Mouse (Mus musculus): Measurements from ENCODE around the gene Rogdi. TPM values are rescaled to one million over a fixed set of nuclear protein-coding genes. Genes with fewer than 3 reads are reported as not detected.

Rogdi gene
- total RNA-seq, 4 experiments from 2014 or later, result 282 to 333 (median 307) TPM

DNA sequence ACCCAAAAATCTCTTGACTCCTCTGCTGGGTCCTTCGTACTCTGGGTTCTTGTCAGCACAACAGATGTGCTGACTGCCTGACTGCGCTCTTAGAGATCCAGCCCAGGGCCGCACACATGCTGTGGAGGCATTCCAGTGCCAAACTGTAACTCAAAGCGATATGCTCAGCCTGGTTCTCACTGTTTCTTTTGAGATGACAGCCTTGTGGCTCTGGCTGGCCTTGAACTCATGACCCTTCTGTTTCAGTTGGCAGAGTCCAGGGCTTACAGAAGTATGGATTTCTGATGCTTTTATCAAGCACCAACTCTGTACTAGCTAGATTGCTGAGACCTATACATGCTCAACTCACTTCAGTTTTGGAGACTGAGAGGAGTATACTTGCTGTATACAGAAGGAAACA lies 20.1 kb downstream of the Rogdi start:
- no peak for DNase-seq (ENCODE audit: low spot score in 2 of 2)

DNA sequence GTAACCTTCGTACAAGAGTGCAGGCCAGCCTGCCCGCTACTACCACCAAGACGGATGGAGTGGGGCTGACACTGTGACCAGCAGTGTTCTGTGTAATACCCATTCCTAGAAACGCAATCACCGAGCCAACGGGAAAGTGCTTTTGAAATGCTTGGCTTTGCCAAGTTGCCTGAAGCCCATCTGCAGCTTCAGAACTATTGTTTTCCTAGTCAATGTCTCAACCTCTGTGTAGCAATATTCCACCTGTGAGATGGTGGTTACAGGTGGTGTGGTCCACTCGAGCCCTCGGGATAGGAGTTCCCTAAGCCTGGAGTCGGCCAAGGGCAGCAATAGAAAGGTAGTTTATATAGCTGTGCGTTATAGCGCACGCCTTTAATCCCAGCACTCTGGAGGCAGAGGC lies 28.6 kb downstream of the Rogdi start:
- no peak for DNase-seq (ENCODE audit: low spot score in 2 of 2)

DNA sequence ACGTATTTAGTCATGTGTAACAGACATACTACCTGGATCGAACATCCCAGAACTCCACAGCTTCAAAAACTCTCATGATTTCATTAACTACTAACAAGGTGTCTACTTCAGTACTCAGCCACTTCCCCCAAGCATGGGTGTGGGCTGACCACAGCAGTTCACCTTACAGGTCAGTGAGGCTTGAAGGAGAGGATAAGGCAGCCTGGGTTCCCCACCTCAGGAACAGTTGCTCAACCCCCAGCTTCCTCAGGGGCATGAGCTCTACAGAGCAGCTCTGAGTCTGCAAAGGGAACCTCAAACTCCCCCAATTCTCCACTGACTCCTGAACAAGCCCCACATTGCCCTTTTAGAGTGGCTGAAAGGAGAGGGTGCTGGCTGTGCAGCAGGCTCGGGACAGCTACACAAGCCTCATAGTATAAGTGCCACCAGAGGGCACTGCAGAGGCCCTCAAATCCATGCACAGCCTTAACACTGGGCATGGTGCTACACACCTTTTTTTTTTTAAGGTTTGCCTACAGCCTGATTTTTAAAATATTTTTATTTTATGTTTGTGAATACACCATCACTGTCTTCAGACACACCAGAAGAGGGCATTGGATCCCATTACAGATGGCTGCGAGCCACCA lies 33.5 kb downstream of the Rogdi start:
- no peak for DNase-seq (ENCODE audit: low spot score in 2 of 2)

DNA sequence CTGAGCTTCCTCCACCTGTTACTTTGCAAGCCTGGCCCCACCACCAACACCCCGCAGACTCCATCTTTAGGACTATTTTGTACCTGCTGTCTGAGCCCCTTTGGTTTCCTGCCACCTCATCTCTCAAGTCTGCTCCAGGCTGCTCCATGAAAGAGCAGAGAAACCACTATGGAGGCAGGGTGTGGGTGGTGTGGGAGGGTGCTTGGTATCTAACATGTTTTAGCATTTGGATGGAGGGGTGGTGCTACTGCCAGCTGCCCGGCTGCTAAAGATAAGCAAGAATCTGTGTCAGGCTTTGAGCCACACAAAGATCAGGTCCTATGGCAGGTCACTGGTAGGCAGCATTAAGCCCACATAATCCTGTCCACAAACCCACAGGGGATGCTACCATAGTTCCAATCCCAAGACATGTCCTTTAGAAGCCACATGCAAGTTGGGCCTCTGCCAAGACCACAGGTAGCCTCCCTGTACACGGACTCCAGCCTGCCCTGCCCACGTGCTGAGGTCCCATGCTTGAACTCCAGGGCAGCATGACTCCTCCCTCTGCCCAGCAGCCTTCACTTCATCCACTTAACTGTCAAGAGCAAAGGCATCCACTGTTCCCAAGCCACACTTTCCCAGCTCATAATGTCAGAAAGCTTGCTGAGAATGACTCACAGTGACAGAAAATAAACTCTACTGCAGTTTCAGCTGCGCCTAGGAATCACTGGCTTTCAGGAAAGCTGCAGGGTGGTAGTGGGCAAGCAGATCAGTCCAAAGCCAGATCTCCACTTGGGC lies 34.9 kb downstream of the Rogdi start:
- DNase-seq (ENCODE audit: low spot score in 2 of 2), result no peak

DNA sequence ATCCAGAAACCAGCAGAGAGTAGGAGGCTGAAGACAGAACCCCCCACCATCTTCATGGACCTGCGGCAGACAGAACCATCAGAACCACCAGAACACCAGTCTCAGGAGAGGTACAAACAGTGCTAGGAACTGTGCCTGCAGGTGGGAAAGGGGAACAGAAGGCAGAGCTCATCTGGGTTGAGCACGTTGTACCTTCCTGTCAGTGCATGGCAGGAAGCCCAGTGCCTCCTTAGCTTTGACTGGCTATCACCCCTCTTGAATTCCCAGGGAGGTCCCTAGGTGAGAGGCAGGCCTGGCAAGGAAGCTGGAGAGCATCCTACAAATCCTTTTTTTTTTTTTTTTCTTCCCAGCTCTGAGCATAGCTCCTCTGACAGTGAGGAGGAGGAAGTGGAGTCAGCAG lies 37.2 kb downstream of the Rogdi start:
- no peak for DNase-seq (ENCODE audit: low spot score in 2 of 2)

DNA sequence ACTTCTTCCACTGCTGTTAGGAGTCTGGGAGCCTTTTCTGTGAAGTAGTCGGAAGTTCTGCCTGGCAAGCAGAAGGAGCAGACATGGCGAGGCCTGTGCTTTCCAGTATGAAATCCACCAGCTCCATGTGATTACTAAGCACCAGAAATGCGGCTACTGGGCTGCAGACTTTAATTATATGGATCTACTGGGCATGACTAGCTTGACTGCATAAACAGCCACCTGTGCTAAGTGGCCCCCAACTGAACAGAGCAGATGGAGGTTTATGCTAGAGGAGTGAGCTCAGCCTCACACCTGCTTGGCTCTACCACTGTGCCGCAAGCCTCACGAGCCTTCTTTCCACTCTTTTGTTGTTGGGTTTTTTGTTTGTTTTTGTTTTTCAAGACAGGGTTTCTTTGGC lies 38.8 kb downstream of the Rogdi start:
- DNase-seq (ENCODE audit: low spot score in 2 of 2), result no peak

DNA sequence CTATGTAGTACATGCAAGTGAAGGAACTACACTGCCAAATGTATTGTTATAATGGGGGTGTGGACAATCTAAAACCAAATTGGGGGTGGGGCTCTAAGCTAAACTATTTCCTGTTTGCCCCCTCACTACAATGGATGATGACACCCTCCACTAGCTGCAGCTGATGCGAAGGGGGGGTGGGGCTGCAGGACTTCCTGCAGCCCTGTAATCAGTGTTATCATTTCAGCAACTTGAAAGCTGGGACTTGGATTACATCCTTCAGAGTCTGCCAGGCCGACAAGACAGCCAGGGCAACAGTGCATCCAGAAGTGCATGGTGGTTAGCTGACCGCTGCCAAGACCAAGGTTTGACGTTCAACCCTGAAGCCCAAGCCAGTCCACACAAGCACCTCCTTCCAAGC lies 41.7 kb downstream of the Rogdi start:
- DNase-seq (ENCODE audit: low spot score in 2 of 2), result no peak

DNA sequence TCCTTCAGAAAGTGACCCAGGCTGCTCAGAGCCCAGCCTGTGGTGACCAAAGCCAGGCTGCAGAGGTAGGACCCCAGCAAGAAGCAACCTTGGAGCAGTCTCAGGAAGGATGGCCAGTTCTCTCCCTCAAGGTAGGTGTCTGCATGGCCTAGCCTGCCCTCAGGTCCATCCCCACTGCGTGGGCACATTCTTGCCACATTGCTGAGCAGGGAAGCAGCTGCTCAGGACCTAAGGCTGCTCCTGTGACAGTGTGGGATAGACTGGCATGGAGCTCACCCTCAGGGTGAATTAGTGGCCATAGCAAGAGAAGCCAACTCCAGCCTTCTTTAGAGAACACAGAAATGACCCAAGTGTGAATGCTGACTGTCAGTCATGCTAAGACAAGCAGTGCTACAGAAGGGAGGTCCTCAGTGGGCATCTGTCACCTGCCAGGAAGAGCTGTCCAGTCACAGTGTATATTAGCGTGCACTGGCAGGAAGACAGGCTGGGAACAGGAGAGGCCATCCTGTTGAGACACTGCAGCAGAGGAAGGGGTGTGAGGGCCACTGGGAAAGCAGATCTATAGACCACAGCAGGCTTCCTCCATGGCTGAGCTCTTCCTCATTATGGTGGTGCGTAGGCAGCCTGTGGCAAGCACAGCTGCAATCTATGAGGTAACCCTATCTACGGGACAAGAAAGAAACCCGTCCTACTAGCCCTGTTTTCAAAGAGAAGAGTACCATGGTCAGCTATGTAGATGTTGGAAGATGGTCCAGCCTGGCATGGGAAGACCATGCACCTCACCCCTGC lies 44.1 kb downstream of the Rogdi start:
- no peak for DNase-seq (ENCODE audit: low spot score in 2 of 2)

DNA sequence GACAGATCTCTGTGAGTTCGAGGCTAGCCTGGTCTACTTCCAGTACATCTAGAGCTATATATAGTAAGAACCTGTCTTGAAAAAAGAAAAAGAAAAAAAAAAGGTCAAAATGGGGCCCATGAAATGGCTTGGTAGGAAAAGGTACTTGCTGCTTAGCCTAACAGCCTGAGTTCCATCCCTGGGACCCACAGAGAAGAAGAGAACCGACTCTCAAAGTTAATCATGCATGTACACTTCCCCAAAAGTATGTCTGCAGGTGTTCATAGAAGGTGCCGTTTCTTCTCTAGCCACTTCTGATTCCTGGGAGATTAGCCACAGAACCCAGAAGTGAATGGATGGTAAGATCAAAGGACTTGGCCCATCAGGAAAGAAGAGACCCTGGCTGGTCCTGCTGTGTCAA lies 44.9 kb downstream of the Rogdi start:
- no peak for DNase-seq (ENCODE audit: low spot score in 2 of 2)

DNA sequence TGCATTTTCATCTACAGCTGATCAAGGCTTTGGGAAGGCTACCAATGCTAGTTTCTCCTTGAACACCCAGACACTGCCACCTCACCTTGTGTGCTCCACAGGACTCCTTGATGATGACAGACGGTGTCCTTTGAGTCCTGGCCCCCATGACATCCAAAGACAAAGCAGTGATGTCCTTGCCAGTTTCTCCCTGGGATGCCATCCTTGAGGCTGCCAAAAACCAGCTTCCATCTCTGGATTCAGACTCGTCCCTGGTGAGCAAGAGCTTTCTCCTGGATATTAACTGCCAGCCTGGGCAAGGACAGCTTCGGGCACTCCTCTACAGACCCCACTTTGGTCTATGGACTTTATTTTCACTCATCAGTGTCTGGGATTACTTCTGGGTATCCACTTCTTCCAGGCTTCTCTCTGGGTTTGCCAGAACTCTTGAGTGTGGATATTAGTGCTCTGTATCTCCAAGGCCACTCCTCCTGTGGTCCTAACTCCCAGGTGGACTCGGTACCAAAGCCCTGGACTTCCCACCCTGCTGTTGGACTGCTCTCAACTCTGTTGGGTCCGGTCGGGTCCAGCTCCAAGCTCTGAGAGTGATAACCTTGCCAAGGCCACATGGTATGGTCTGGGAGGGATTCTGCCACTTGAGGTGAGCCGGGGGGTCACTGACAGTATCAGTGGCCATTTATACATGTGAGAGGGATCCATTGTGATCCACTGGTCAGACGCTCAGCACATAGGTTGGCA lies 47.8 kb downstream of the Rogdi start:
- DNase-seq (ENCODE audit: low spot score in 2 of 2), result no peak

DNA sequence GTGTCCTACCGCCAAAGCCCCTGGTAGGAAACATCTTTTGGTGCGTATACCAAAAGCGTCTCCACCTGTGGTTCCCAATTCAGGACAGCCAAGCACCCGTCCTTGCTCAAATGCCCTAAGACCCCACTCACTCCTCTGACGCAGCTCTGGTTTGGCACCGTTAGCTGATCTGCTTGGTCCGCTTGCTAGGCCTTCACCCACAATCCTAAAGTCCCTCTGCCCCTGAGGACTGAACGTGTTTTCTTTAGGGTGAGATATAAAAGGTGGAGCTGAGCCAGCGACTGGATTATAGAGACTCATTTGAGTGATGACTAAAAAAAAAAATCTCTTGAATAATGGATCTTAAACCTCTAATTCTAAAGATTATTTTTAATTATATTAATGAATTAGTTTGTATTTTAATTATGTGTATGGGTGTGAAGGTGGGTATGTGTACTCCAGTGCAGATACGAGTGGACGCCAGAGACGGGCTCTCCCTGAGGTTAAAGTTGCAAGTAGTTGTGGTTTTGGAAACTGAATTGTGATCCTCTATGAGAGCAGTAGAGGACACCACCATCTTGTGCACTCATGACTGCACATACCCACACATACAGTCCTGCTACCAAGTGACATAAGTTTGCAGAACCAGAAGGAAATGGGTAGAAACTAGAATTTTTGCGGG lies 48.5 kb downstream of the Rogdi start:
- no peak for DNase-seq (ENCODE audit: low spot score in 2 of 2)

DNA sequence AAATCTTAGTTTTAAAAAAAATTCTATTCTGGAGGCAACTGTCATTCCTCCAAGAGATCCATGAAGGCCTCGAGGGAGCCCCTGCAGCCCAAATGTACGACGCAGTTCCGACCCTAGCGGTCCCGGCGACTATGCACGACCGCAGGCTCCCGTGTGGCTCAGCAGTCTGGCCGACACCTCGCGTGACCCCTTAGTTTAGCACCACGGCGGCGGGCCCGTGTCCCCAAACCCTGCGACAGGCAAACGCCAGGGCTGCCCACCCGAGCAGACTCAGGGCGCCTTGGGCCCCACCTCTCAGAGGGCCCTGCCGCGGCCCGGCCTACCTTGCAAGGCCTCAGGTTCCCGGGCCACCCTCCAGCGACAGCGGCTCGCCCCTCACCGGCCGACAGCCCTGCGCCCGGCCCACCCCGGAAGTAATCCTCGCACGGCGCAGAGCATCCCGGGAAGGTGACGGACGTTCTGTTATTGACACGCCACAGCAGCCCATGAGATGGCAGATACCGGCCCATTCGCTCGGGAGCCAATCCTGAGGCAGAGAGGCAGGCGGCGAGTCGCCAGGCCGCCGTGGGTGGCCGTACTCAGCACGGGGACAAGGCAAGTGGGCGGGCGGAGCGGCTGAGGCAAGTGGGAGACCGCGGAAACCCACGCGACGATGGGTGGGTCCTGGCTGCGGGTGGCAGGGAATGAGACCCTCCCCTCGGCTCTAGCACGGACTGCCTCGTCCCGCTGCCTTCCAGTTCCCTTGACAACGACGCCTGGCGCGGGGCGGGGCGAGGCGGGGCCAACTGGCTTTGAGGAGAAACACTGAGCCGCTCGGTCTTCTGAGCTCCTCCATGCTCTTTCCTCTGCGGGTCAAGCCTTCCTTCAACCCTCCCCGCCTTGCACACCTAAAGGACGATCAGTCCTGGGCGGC lies 49.3 kb downstream of the Rogdi start, which contains the start of gene Anks3:
TSS of gene Anks3 (minus strand) at position 409 of the 913 bp plus-strand sequence.
- peak; percentile 99 for DNase-seq (ENCODE audit: low spot score in 2 of 2)

DNA sequence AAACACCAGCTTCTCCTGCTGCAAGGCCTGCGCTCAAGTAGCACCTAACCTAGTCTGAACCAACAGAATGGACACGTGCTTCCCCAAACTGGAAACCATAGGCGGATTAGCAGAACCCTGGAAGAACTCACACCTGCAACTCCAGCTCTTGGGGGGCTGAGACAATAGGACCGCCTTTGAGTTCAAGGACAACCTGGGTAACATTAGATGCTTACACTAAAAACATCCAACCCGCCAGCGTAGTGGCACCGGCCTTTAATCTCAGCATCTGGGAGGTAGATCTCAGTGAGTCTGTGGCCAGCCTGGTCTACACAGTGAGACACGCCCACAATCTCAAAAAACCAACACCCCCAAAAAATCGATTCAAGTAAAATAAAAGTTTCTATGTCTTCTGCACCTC lies 50.0 kb downstream of the Rogdi start:
- no peak for DNase-seq (ENCODE audit: low spot score in 2 of 2)

DNA sequence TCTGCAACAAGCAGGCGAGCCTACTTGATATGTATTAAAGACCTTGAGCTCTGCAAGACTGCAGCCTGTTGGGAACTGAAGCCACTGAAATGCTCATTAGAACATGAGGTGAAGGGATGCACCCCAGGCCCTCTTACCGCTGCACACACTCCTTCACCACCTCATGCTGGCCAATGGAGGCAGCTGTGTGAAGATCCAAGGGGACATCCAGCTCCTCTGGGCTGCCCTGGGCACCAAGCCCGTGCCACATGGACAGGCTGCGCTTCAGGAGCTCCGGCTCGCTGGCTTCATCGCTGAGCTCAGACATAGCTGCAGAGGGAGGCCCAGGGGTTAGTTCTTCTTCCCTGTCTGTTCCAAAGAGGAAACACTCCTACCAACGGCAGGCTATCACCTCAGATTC lies 53.1 kb downstream of the Rogdi start:
- no peak for DNase-seq (ENCODE audit: low spot score in 2 of 2)

Other genes with a start within 250 kb of the Rogdi start
- gene Cdip1, start 223.3 kb downstream of the Rogdi start, total RNA-seq (2022), result 100 to 1,000 TPM; 214 to 244 (median 233) TPM
- gene 4930562C15Rik, start 178.1 kb downstream of the Rogdi start, total RNA-seq (2022), result not detected
- gene Ubald1, start 133.2 kb downstream of the Rogdi start, total RNA-seq (2022), result 10 to 100 TPM; 76.3 to 89.8 (median 82.7) TPM
- 100 to 1,000 TPM; 204 to 222 (median 214) TPM for gene Mgrn1, start 127.3 kb downstream of the Rogdi start, total RNA-seq (2022)
- 10 to 100 TPM; 75.3 to 81.3 (median 78.2) TPM for gene Nudt16l1, start 74.8 kb downstream of the Rogdi start, total RNA-seq (2022)
- 10 to 100 TPM; 67.3 to 90.8 (median 81.5) TPM for gene Anks3, start 49.3 kb downstream of the Rogdi start, total RNA-seq (2022)
- gene Sept12, start 15.7 kb downstream of the Rogdi start, total RNA-seq (2022), result not detected
- not detected for gene Smim22, start 6.3 kb downstream of the Rogdi start, total RNA-seq (2022)
- 100 to 1,000 TPM; 134 to 153 (median 147) TPM for gene Glyr1, start 36.3 kb upstream of the Rogdi start, total RNA-seq (2022)
- gene Ubn1, start 36.5 kb upstream of the Rogdi start, total RNA-seq (2022), result 10 to 100 TPM; 41.1 to 47.2 (median 44.8) TPM
- gene Ppl, start 118.9 kb upstream of the Rogdi start, total RNA-seq (2022), result 1 to 10 TPM; 3.9 to 6.4 (median 5.0) TPM
- gene Sec14l5, start 133.6 kb upstream of the Rogdi start, total RNA-seq (2022), result 10 to 100 TPM in 2 of 4 experiments, 1 to 10 TPM in 2; 8.3 to 11.1 (median 9.7) TPM
- gene Nagpa, start 190.5 kb upstream of the Rogdi start, total RNA-seq (2022), result 10 to 100 TPM; 11.1 to 18.8 (median 14.8) TPM
- 1 to 10 TPM; 5.2 to 6.2 (median 5.6) TPM for gene AU021092, start 208.7 kb upstream of the Rogdi start, total RNA-seq (2022)
- 10 to 100 TPM; 32.0 to 36.7 (median 32.7) TPM for gene Alg1, start 220.1 kb upstream of the Rogdi start, total RNA-seq (2022)
- 1 to 10 TPM; 3.9 to 7.2 (median 5.0) TPM for gene Eef2kmt, start 242.4 kb upstream of the Rogdi start, total RNA-seq (2022)